Mouse (Mus musculus) CH12.LX (cell line): ENCODE data around the gene Cx3cr1.

Source experiments
- CHD2 ChIP-seq: IDR thresholded peaks from 2 replicates; pipeline ENCODE4 v1.6.1; 2011; ENCODE audit warnings: low read length, improper control_type of control experiment
- CTCF ChIP-seq, 2 experiments: IDR thresholded peaks in 1 of 2; conservative IDR thresholded peaks in 1 of 2; 2 replicates each; pipeline ENCODE4 v1.5.1; 2011 to 2012; ENCODE audit warnings: low read depth in 2 of 2, low read length in 2 of 2, improper control_type of control experiment in 1 of 2, inconsistent platforms in 1 of 2, mild to moderate bottlenecking in 1 of 2, moderate library complexity in 1 of 2
- EP300 ChIP-seq: IDR thresholded peaks from 2 replicates; pipeline ENCODE4 v1.6.1; 2011; ENCODE audit warnings: low read length, improper control_type of control experiment
- ETS1 ChIP-seq: conservative IDR thresholded peaks from 2 replicates; pipeline ENCODE4 v1.6.1; 2012; ENCODE audit warnings: low read depth, mild to moderate bottlenecking, inconsistent platforms, low read length, improper control_type of control experiment, moderate library complexity
- JUND ChIP-seq: conservative IDR thresholded peaks from 2 replicates; pipeline ENCODE4 v1.6.1; 2011; ENCODE audit warnings: low read depth, low read length, improper control_type of control experiment
- MAFK ChIP-seq: IDR thresholded peaks from 2 replicates; pipeline ENCODE4 v1.6.1; 2011; ENCODE audit warnings: low read length, improper control_type of control experiment; ENCODE audit not compliant: insufficient replicate concordance
- POLR2A ChIP-seq: IDR thresholded peaks from 2 replicates; pipeline ENCODE4 v1.6.1; 2011; ENCODE audit warnings: low read depth, mild to moderate bottlenecking, improper control_type of control experiment, low read length
- TCF12 ChIP-seq: IDR thresholded peaks from 2 replicates; pipeline ENCODE4 v1.6.1; 2014; ENCODE audit warnings: low read depth, mild to moderate bottlenecking, inconsistent platforms, low read length, improper control_type of control experiment
- USF1 ChIP-seq: IDR thresholded peaks from 2 replicates; pipeline ENCODE4 v1.6.1; 2014; ENCODE audit warnings: low read depth, mild to moderate bottlenecking, inconsistent platforms, low read length, improper control_type of control experiment
- ZC3H11A ChIP-seq: IDR thresholded peaks from 2 replicates; pipeline ENCODE4 v1.6.1; 2012; ENCODE audit warnings: low read depth, mild to moderate bottlenecking, inconsistent platforms, low read length, improper control_type of control experiment
- ZKSCAN1 ChIP-seq: IDR thresholded peaks from 2 replicates; pipeline ENCODE4 v1.6.1; 2012; ENCODE audit warnings: low read depth, inconsistent platforms, low read length, improper control_type of control experiment, borderline replicate concordance
- ZNF384 ChIP-seq: IDR thresholded peaks from 2 replicates; pipeline ENCODE4 v1.6.1; 2012; ENCODE audit warnings: low read depth, low read length, improper control_type of control experiment, inconsistent platforms

- TF ChIP-seq CTCF (conservative IDR thresholded peaks at IDR 0.05 in 1 of 2, IDR thresholded peaks at IDR 0.05 in 1 of 2; ENCODE audit: low read depth in 2 of 2, low read length in 2 of 2), result no peak
- TF ChIP-seq ZKSCAN1, result no peak
- no peak for TF ChIP-seq ZNF384
- TF ChIP-seq ETS1, result no peak
- no peak for TF ChIP-seq USF1
- TF ChIP-seq EP300, result no peak
- TF ChIP-seq MAFK, result no peak
- TF ChIP-seq CHD2, result no peak
- no peak for TF ChIP-seq JUND
- TF ChIP-seq POLR2A, result no peak
- TF ChIP-seq ZC3H11A, result no peak
- TF ChIP-seq TCF12, result no peak
Observed at GRCm38 (mm10) chr9:120074516-120074915, 4.8 kb upstream of the Cx3cr1 start.
